Mouse (Mus musculus): ENCODE results near the gene Sept3.

DNA sequence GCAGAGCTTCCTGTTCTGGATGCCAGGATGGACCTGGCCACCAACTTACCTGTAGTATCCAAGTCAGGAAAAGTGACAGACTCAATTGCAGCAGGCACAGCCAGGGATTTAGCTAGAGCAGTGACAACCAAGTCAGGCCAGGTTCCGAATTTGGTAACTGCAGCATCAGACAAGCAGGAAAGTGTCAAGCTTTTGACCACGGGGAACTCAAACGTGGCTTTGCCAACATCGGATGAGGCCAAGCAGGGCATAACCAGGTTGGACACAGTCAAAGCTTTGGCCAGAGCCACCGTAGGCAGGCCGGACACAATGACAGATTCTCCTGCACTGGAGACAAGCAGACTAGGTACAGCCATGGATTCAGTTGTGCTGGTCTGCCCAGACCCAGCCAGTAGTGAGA is 2.4 kb upstream of the Sept3 start:
- TF ChIP-seq POLR2A (IDR thresholded peaks at IDR 0.05; ENCODE audit: insufficient read depth, low read depth, low read length): no peak
- no peak for TF ChIP-seq CTCF (IDR thresholded peaks at IDR 0.05; ENCODE audit: insufficient read depth, low read depth, low read length)

Measured in olfactory bulb, adult 2 months (tissue).